Mouse (Mus musculus) mesoderm, embryonic 11.5 days (tissue): ENCODE data around the gene Ccser1.
A peak's percentile ranks its signal among the peaks of the same experiment; 100 is the strongest.

ENCODE experiments used
- DNase-seq: peaks from one replicate; pipeline ENCODE4 v3.0.0-alpha.2; 2012; ENCODE audit warnings: low read depth, low spot score

Ccser1 gene

GRCm38 (mm10) chr6:61179949-61180755, at the start of gene Ccser1:
Ccser1 (plus strand) TSS chr6:61180324.
- DNase-seq = peak; percentile 77

DNA sequence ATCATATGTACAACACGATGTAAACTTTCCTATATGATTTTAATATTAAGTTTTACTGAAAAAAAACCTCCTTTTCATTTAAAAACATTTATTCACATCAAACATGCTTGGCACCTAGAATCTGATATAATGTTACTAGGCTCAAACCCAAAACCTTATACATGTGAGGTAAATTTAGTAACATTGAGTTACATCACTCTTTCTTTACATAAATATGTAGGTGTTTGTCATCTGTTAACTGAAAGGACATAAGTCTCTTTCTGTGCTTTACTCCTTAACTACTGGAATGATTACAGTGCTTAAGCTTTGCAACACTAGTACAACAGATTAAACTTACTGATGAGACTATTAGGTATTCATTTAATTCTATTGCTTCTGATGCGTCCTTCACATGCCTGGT, 43.7 kb upstream of the Ccser1 start:
- DNase-seq = no peak

GRCm38 (mm10) chr6:61143031-61143430, 37.1 kb upstream of the Ccser1 start:
- DNase-seq = no peak

- no peak for DNase-seq
Observed at GRCm38 (mm10) chr6:61152924-61153323, 27.2 kb upstream of the Ccser1 start.

DNA sequence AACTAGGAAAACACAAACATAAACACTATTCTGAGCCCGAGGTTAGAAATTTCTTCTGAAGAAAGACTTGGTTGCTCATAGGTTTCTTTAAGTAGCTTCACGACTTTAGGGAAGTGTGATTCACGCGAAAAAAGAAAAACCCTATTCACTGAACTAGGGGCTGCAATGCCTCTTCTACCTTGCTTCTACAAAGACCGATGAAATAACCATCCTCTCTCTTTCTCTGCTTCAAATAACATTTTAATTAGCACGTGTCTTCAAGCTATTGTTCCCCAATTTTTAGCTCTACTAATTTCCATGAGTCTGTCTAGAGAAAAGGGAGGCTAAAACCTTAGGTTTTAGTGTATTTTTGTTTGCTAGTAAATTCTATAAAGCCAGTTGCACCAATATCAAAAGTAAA, 25.5 kb upstream of the Ccser1 start:
- DNase-seq = no peak

- no peak for DNase-seq
Observed at GRCm38 (mm10) chr6:61155059-61155629, 25.0 kb upstream of the Ccser1 start.

DNA sequence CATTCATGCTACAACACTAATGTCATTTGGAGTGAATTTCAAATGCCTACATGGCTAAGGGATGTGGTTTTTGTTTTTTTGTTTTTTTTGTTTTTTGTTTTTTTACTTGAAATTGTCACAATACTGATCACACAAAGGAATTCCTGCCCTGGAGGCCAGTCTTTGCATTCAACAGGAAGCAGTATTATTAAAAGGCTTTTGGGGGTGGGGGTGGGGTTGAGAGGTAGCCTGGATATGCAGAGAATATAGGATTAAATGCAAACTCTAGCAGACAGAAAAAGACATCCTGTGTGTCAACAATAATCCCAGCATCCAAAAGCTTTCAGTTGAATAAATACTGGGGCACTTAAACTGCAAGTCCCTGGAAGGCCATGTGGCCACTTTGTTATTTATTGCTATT, 24.4 kb upstream of the Ccser1 start:
- no peak for DNase-seq

DNA sequence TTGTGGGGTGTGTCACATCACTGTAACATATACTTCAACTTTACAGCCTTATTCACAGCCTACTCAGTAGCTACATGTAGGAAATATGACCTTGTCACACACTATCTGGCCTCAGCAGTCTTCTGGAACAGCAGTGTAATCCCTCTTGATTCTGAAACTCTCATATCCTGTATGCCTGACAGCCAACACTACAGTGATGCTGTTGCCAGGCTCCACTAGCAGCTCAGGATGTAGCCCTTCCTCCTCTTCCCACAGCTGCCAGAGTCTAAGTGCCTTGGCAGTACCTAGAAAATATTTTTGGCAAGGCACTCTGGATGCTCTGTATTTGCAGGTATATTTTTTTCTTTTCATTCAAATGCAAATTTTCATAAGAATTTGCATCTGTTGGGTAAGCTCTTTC, 18.0 kb upstream of the Ccser1 start:
- no peak for DNase-seq

- DNase-seq = no peak
Observed at GRCm38 (mm10) chr6:61166891-61167290, 13.2 kb upstream of the Ccser1 start.

DNA sequence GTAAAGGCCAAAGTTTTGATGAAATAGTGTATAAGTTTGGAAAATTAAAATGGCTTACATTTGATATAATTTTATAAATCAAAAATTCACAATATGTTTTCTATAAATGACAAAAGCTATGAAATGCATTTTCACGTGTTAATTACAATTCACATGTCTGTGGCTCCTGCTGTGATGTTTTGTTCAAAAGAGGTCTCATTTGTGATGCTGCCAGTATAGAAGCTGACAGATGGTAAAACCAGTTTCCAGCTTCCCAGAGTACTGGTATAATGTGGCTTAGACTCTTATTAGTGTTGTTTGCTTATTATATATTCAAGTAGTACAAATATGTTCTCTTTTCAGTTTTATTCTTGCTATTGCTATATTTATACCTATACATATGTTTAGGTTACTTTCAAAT, 4.0 kb upstream of the Ccser1 start:
- DNase-seq = no peak

GRCm38 (mm10) chr6:61177476-61177875, 2.6 kb upstream of the Ccser1 start:
- no peak for DNase-seq

GRCm38 (mm10) chr6:61179641-61179948, 529 bp upstream of the Ccser1 start:
- no peak for DNase-seq

GRCm38 (mm10) chr6:61180756-61181191, 650 bp downstream of the Ccser1 start:
- DNase-seq = peak; percentile 17

DNA sequence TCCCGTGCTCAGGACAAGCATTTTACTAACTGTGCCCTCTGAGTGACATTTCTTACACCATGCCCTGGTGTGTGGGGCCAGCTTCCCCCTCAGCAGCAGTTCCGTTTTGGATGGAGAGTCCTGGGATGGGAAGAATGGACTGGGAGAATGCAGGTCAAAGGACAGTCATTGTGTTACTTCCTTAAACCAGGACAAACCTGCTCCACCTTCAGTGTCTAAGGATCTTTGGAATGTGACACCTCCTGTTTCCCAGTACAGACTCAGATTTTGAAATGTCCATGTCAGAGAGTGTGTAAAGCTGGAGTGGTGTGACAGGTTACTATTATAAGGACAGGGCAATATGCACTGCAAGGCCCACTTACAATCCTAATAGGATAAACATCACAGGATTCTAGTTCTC, 8.9 kb downstream of the Ccser1 start:
- DNase-seq = no peak

GRCm38 (mm10) chr6:61191597-61192386, 11.7 kb downstream of the Ccser1 start:
- no peak for DNase-seq

DNA sequence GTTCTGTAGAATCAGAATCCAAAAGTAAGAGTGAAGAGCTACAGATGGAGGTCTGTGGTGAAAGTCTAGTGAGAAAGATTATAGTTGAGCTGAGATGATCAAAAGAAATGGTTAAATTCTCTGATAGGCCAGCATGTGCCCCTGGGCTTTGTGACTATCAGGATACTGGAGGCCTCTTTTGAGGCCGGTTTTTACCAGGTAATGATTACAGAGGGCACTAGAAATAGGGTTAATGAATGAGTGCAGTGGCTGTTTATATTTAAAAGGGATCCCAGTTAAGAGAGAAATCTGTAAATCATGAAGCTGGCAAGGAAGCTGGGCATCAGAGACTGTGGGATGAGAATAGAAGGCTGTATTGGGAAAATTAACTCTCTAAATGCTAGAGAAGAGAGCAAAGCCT, 23.2 kb downstream of the Ccser1 start:
- no peak for DNase-seq

DNA sequence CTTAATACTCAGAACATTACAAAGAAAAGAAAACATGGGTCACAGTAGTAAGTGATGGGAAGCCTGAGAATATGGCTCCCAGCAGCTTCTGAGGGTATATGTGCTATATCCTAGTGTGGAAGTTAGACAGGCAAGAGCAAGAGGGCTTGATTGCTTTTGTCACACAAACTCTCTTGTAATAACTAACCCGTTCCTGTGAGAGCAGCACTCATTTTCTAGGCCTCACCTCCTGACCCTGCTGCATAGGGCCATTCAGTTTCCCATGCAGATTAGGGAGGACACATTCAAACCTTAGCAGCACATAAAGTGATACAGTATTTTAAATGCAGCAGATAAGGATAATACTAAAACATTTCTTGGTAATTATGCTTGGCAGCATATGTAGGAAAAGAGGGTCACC, 25.9 kb downstream of the Ccser1 start:
- no peak for DNase-seq

- DNase-seq = no peak
Observed at GRCm38 (mm10) chr6:61206619-61207018, 26.5 kb downstream of the Ccser1 start.

DNA sequence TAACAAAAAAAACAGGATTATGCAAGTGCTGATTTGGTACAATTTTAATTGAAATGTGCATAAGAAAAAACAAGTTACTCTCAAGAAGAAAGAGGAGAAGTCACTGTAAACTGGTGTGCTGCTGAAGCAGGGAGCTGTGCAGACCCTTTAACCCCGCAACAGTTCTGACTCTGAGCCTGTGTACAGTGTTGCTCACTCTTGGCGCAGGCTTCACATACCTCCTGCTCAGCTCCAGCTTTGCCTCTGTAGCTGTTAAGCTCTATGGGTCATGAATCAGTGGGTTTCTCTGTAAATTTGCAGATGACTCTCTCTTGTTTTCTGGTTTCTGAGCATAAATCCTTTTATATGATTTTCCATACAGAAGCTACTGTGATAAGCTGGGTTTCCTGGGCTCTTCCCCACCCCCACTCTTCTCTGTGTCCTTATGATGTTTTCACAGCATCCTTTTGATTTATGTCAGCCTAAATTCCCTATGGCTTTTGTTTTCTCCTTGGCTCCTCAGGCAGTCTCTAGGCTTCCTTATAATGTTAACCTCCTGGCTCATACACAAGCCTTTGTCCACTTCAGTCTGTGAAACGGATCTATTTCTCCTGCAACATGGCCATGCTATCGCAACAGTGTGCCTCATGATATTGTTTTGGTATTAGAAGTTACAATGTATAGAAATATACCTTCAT, 30.1 kb downstream of the Ccser1 start:
- peak; percentile 44 for DNase-seq

GRCm38 (mm10) chr6:61215705-61216104, 35.6 kb downstream of the Ccser1 start:
- DNase-seq = peak; percentile 42

GRCm38 (mm10) chr6:61216514-61216913, 36.4 kb downstream of the Ccser1 start:
- DNase-seq = peak; percentile 49

GRCm38 (mm10) chr6:61217717-61218116, 37.6 kb downstream of the Ccser1 start:
- no peak for DNase-seq
